Mouse (Mus musculus) fat pad, adult 2 months (tissue): ENCODE results near the gene Arhgef18.

Experiments used
- DNase-seq: peaks from one replicate; pipeline ENCODE4 v3.0.0-alpha.2; 2011; ENCODE audit warnings: low read depth, low spot score; ENCODE audit errors: extremely low read depth

Gene Arhgef18

DNA sequence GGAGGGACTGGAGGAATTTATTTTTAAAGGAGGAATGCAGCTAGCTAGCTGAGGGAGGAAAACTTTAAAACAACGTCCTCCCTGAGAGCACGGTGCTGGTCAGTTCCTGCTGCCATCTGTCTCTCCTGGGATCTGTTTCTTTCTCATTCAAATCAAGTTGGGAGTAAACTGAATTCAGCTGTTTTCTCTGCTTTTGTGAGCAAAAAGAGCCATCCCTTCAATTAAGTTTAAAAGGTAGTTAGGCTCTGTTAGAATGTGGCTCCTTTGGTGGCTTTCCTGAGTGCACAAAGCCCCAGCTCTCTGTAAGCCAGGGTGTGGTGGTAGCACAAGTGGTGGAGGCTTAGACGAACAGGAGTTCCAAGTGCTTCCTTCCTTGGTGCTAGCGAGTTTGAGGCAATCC lies 2.4 kb downstream of the Arhgef18 start:
- no peak for DNase-seq

DNA sequence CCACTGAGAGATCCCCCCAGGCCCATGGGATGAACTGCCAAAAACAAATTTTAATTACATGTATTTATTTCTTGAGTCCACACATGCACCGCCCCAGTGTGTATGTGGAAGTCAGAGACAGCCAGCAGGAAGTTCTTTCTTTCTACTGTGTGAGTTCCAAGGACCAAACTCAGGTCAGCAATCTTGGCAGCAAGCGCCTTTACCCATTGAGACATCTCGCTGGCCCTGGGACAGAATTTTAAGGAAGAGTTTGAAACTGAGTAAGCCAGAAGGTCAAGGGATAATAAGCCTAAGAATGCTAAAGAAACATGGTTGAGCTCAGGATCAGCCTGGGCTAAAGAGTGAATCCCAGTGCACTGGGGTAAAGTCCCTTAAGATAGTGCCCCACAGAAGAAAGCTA lies 4.8 kb downstream of the Arhgef18 start:
- DNase-seq = no peak

DNA sequence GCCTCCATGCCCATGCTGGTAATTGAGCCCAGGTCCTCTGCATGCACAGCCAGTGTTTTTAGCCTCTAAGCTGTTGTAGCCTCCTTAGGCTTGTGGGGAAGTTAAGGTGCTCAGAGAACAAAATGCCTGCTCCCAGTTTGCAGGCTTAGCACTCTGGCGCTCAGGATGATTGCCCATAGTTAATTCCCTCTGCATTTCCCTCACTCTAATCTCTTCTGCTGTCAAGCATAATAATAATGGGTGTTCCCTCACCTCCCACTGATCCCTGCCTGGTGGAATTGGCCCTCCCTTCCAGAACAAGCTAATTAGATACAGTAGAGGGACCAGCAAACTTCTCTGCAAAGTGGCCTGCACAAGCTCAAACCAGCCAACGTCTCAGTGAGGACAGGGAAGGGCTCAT lies 7.7 kb downstream of the Arhgef18 start:
- DNase-seq = no peak

DNA sequence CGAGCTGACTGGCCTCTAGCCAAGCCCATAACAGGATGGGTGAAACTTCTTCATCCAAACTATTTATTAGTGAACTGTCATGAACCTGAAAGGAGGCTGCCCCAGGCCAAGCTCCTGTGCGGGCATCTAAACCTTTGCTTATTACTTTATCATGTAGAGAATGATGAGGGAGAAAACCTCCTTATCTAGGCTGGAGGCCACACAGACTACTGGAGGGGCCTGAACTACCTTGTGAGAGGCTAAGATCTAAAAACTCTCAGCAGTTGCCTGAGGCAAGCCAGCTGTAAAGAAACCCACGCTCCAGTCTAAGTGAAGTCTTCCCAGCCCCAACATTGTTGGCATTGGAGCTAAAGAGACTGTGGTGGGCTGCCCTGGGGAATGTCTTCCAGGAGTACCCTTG lies 14.6 kb downstream of the Arhgef18 start:
- DNase-seq = no peak

DNA sequence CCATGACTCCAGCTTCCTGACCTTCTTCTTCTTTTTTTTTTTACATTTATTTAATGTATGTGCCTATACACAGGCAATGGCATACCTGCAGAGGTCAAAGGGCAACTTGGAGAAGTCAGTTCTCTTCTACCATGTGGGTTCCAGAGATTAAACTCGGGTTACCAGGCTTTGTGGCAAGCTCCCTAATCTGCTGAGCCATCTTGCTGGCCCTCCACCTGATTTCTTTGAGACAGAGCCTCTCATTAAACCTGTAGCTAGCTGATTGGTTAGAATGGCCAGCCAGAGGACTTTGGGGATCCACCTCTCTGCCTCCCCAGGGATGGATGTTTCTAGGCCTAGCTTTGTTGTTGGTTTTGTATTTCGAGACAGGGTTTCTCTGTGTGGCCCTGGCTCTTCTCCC lies 18.3 kb downstream of the Arhgef18 start:
- DNase-seq = no peak

DNA sequence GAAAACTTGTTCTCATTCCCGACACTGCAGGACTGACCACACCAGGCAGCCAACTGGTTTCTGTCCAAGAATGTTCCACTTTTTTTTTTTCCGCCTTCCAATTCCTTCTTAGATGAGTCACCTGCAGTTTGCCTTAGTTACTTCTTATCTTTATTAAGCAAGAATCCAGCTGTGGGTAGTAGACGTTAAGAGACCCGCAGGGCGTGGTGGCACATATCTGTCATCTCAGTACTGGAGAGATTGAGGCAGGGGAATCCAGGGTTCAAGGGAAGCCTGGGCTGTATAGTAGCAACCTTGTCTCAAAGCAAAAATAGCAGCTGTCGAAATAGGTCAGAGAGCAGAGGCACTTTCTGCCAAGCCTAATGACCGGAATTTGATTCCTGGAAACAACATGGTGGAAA lies 19.1 kb downstream of the Arhgef18 start:
- peak; percentile 65 for DNase-seq

DNA sequence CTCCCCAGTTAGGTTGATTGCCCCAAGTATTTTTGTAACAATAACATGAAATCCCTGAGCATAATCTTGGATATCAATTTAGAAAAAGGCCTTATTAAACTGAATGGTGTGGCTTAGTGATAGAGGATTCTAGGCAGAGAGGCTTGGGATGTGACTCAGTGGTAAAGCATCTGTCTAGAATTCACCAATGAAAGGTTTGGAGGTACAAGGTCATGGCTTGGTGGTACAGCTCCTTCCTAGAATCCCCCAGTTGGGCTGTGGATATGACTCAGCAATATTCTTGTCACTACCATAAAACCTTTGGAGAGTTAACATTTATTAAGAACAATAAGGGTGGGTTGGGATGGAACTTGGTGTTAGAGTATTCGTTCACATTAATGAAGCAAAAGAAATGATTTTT lies 20.0 kb downstream of the Arhgef18 start:
- no peak for DNase-seq

DNA sequence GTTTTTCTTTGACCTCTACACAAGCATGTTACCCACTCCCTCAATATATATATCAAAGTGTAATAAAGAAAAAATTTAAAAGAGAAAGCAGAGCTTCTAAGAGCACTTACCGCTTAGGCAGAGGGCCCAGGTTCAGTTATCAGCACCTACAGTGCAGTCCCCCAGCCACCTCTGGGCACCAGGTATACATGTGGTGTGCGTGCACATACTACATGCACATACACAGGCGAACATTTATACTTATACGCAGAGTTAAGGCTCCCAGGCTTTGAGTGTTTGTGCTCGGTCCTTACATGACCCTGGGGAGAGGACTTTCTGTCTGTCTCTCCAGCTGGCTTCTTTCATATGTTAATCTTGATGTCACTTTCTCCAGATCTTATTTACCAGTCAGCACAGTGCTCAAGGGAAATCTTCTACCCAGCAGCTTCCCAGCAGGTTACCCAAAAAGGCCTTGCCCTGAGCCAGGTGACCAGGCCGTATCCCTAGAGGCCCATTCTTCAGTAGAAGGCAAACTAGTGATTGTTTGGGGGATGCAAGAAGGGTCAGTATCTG lies 21.9 kb downstream of the Arhgef18 start:
- no peak for DNase-seq

DNA sequence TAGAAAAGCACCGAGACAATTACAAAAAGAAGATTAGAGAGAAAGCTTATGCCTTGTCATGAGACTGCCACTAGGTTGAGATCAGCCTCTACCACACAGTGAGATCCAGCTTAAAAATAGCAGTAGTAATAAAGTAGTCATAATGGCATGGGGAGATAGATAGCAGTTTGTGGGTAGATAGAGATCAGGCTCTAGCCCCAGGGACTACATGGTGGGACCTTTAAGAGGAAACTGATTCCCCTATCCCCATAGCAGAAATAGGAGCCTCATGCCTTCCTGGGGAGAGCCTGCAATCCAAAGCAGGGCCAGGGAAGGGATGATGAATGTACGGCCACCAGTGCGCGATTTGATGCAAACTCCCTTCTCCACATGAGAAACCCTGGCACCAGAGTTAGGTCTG lies 22.5 kb downstream of the Arhgef18 start:
- DNase-seq = no peak

DNA sequence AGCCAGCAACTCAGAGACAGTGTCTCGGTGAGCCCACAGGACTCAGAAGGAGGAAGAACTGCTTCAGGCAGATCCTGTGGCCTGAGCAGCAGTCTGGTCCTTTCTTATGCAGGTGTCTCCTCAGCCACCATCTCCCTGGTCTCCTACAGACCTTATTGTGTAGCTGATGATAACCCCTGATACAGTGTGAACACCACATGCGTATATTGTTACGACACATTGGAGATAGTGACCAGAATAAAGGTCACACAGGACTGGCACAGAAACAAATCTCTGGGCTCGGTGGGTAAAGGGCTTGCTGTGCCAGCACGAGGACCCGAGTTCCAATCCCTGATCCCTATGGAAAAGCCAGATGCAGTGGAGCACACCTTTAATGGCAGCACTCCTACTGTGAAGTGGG lies 22.9 kb downstream of the Arhgef18 start:
- DNase-seq = no peak

DNA sequence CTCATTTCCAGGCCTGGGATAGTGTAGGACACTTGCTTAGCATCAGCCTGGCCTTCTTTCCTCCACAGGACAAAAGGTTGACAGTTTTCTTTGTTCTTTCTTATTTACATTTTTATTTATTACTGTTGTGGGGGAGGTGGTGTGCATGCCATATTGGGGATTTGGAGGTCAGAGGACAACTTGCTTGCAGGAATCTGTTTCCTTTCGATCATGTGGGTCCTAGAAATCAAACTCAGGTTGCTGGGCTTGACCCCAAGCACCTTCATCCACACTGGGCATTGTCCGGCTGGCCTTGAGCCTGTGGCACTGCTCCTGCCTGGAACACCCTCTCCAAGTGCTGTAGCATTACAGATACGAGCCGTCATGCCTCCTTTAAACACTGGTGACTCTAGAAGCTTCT lies 24.0 kb downstream of the Arhgef18 start:
- no peak for DNase-seq

DNA sequence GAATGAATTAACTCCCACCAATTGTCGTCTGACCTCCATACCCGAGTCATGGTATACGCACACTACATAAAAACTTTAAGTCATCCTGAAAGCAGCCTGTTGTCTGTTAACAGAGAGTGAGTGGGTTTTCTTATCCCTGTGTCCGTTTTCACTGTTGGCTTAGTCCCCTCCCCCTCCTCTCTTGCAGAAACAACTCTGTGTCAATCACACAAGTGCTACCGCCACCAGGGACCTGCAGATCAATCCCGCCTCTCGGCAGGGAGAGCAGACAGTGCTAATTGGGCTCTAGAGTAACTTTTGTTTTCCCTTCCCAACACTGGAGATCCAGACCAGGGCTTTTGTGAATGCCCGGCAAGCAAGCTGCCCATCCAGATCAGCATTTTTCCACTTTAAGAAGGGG lies 24.6 kb downstream of the Arhgef18 start:
- no peak for DNase-seq

DNA sequence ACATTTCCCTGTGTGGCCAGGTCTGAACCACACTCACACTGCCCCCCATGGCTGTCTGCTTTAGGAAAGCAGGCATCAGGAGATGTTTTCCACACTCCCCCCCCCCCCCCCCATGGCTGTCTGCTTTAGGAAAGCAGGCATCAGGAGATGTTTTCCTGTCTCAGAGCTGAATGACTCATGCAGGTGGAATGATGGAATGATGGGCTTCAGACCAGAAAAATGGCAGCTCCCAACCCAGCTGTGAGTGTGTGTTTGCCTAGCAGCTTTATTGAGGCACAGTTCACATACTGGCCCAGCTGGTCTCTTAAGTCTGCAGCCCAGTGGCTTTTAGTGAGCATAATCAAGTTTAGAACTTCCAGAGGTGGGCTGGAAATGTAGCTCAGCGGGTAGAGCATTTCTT lies 25.3 kb downstream of the Arhgef18 start:
- no peak for DNase-seq

DNA sequence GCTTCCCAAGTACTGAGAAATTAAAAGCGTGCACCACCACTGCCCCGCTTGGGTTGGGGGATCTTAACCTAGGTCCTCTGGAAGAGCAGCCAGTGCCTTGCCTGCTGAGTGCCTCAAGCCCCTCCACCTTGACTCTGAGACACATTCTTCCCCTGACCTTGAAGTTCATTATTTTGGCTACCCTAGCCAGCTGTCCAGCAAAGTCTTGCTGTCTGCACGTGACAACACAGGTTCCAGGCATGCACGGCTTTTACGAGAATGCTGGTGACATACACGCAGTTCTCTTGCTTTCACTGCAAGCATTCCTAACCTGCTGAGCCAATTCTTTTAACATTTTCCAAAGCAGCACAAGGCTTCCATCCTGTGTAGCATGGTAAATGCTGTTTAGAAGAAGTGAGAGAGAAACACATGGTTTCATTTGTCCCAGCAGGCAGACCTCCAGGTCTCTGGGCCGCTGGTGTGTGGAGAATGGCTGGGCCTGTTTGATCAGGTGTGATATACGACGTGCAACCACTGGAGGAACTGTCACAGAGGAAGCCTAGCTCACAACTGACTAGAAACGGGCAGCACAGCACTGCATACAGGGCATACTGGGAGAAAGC lies 27.4 kb downstream of the Arhgef18 start:
- no peak for DNase-seq

DNA sequence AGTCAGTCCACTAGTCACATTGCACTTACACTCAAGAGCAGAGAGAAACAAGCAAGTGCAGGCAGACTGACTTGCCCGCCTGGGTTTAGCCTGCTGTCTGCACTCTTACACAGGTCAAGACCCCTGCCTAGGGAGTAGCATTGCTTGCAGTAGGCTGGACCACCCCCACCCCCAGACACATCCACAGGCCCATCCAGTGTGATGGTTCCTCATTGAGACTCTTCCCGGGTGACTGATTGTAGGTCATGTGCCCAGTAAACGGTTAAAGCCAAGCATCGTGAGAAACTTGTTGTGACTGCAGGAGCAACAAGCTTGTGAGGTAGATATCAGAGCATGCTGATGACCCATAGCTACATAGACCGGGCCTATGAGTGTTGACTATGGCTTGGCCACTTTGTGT lies 28.7 kb downstream of the Arhgef18 start:
- no peak for DNase-seq

DNA sequence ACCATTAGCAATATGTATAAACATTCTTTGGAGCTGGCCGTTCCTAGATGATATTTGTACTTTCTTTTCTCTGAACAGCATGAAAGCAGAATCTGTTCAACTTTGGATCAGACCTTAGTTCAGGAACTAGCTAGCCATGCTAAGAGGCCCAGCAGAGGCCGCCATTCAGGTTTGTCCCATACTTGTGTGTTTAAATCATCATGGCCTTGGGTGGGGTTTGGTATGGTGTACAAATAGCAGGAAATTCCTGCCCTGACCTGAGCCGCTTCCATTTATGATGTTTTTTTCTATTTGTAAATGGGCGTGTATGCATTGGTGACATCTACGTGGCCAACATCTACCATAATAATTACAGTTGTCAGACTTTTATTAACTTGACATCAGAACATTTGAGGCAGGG lies 32.4 kb downstream of the Arhgef18 start:
- no peak for DNase-seq

DNA sequence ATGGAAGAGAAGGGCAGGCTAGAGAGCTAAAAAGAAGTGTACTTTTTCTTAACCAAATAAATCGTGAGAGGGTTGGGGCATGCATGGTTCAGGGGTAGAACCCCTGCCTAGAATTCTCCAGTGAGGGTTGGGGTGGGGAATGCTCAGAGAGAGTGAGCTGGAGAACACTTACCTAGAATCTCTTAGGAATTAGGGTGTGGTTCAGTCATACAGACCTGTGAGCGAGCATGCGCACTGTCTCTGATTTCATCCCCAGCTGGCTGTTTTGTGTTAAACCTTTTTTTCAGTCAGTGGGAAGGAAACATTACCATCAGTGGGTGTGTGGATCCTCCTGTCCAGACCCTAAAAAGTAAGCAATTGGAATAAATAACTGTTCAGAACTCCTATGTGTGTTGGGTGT lies 33.4 kb downstream of the Arhgef18 start:
- no peak for DNase-seq

DNA sequence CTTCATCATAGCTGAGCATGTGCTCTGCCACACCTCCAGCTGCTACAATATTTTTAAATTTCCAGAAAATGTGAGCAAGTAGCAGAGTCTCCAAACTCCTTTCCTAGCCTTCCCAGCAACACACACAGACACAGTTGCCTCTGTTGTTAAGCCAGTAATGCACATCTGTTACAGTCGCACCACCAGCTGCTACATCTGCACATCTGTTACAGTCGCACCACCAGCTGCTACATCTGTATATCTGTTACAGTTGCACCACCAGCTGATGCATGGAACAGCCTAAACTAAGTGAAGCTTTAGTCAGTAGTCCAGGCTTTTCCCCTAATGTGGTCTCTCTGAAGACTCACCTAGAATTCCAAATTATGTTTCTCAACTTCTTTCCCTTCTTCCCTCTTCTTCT lies 35.6 kb downstream of the Arhgef18 start:
- no peak for DNase-seq

DNA sequence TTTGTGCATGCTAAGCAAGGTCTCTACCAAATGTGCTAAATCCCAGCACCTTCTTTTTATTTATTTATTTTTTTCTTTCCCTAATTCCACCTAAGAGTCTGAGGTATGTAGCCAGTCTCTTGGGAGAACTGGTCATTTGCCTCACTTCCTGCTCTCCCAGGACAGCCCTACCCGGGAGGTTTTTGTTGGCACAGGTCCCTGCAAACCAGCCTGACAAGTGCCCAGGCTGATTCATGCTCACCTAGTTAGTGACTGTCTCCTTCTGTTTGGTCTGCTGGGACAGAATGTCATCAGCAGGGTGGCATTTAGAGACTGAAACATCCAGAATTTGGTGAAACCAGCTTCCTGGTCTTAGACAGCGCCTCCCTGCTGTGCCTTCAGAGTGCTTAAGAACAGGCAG lies 37.2 kb downstream of the Arhgef18 start:
- peak; percentile 59 for DNase-seq

DNA sequence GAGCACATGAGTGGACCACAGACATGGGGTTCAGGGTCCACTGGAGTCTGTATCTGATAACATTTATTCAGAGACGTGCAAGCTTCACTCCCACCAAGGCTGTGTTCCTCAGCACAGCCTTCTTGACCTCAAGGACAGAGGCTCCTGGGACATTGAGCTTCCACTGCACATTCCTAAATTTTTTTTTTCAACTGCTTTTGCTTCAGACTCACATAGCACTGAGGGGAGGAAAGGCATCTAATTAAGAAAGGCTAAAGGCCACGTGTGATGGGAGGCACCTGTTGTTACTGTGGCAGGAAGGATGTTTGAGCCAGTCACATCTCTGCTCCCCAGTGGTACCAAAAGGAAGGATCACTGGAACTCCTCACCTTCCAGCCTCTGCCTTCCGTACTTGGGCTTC lies 38.3 kb downstream of the Arhgef18 start:
- DNase-seq = no peak

DNA sequence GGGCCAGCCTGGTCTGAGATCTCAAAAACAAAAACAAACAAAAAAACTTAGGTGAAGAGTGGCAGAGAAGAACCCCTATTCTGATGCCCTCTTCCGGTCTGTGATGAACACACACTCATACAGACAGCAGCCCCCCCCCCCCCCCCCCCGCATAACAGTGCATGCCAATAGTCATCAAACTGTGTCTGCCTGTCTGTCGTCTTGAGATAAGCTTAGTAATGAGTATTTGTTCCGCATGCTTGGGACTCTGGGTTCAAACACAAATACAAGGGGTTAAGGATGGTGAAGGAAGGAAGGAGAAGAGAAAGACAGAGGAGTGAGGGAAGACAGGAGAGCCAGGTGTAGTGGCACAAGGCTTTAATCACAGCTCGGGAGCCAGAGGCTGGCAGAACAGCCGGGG lies 43.7 kb downstream of the Arhgef18 start:
- DNase-seq = no peak

DNA sequence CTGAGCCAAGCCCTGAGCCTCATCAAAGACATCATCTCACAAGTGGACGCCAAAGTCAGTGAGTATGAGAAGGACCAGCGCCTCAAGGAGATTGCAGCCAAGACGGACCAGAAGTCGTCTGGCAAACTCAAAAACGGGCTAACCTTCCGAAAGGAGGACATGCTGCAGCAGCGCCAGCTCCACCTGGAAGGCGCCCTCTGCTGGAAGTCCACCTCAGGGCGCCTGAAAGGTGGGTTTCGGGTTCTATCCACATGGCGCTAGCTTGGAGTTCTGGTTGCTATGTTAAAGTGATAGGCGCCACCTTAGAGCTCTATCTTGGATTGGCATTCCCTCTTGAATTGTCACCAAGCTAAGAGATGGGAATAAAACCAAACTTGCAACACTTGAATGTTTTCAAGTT lies 46.7 kb downstream of the Arhgef18 start:
- no peak for DNase-seq

DNA sequence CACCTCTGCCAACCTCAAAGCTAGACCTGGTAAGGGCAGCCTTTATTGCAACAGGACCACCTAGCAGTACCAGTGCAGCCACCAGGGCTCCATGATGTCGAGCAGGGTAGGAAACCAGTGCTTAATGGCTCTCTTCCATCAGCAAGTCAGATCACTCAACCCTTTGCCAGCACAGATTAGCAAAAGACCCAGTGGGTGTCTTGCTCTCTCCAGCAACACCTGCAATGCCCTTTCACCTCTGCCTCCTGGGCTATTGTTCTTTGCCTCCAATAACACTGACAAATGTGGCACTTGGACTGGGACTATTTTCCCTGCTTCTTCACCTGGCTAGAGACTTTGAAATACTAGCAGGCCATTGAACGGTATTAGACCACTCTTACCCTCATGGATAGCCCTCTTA lies 56.4 kb downstream of the Arhgef18 start:
- DNase-seq = peak; percentile 83
